Mouse (Mus musculus) limb, embryonic 13.5 days (tissue): Measurements from ENCODE around the gene BC030867. TPM values are rescaled to one million over a fixed set of nuclear protein-coding genes. Genes with fewer than 3 reads are reported as not detected.

Experiments
- ATAC-seq: fragments of 200-750 bp; cut with Nextera tagmentation; 2 replicates; pipeline ENCODE4 v1.8.0; 2017; ENCODE audit warnings: low read depth, moderate number of reproducible peaks, moderate TSS enrichment; ENCODE audit not compliant: low FRiP score
- H3K27ac ChIP-seq: fragments of 300-500 bp; sonication (generic); 2 replicates; pipeline ENCODE4 v1.5.1; 2015; ENCODE audit warnings: inconsistent platforms, mild to moderate bottlenecking, moderate library complexity
- H3K27me3 ChIP-seq: fragments of 300-500 bp; sonication (generic); 2 replicates; pipeline ENCODE4 v1.6.1; 2015; ENCODE audit warnings: mild to moderate bottlenecking, inconsistent platforms
- H3K36me3 ChIP-seq: fragments of 300-500 bp; sonication (generic); 2 replicates; pipeline ENCODE4 v1.6.1; 2015; ENCODE audit warnings: inconsistent platforms, mild to moderate bottlenecking, moderate library complexity
- H3K4me1 ChIP-seq: fragments of 300-500 bp; sonication (generic); 2 replicates; pipeline ENCODE4 v1.6.1; 2015; ENCODE audit warnings: inconsistent platforms
- H3K4me2 ChIP-seq: fragments of 300-500 bp; sonication (generic); replicated peaks from 2 replicates; pipeline ENCODE4 v1.6.1; 2015; ENCODE audit warnings: inconsistent platforms, mild to moderate bottlenecking, moderate library complexity
- H3K4me3 ChIP-seq: fragments of 300-500 bp; sonication (generic); 2 replicates; pipeline ENCODE4 v1.5.1; 2015; ENCODE audit warnings: moderate library complexity, mild to moderate bottlenecking, inconsistent platforms
- H3K9ac ChIP-seq: fragments of 300-500 bp; sonication (generic); 2 replicates; pipeline ENCODE4 v1.6.1; 2015; ENCODE audit warnings: mild to moderate bottlenecking, inconsistent platforms
- H3K9me3 ChIP-seq: fragments of 300-500 bp; sonication (generic); 2 replicates; pipeline ENCODE4 v1.6.1; 2016; ENCODE audit warnings: inconsistent platforms
- WGBS: fragments of 180-500 bp; shearing (Covaris S2); methylation state at CpG from one replicate; pipeline ENCODE4 v1.1.7; 2015; 5-methylcytosine and 5-hydroxymethylcytosine counted together
- polyA plus RNA-seq: library from polyadenylated mRNA; unstranded; fragments of >200 nt; fragmentation: Nextera tagmentation; extraction: Ambion mirVana; gene quantifications from 2 replicates; pipeline ENCODE4 v1.2.1, GENCODE M21; 2015

The BC030867 gene
- polyA plus RNA-seq, 1 experiment from 2014 or later, result 16.1 TPM

DNA sequence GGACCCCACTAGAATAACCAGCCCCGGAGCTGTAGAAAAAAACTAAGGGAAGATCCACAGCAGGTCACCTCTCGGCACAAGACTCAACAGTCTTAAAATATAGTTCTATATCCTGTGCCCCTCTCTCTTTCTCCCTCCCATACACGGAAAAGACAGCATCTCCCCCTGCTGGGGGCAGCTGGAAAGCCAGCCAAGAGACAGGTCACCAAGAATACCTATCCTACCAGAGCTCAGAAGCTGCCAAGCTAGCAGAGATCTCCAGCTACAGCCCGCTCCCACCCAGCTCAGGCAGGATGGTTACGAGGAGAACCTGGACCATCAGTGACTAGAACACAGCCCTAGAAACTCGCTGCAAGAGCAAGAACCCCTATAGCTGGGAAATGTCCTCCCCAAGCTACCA is 25.5 kb upstream of the BC030867 start:
- 25% methylated on average over 6 of the region's 6 CpGs for WGBS
- Histone ChIP-seq H3K36me3 (peaks cover 28% of the 10 kb centered on the region), H3K27me3 (peaks cover 1% of the 10 kb centered on the region; the same call in 1 of the 2 replicates), H3K4me1 (peaks cover 72% of the 10 kb centered on the region), H3K27ac (no peak overlapping the region), H3K4me3 (no peak overlapping the region), H3K4me2 (no peak overlapping the region), H3K9me3 (no peaks in the 10 kb centered on the region), H3K9ac (0 out of 2 replicates have a peak overlapping the region, but pooled peaks have one; percentile 4)
- no peak for ATAC-seq

DNA sequence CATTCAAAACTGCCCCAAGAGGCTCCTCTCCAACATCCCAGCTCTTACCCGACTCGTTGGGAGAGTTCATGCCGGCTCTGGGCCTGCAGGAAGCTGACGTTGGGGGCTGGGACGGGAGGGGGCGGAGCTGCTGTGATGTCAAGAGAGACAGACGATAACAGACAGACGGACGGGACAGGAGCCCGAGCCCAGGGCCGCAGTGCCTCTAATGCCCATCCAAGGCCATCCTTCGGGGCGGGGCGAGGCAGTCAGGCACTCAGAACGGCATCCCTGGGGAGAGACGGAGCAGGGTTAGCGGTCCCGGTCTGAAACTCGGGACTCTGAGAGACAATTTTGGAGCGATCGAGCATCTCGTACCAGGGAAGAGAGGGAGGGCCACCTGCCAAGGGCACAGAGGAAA is 24.0 kb upstream of the BC030867 start:
- peaks cover 10% of the 10 kb centered on the region; the same call in 1 of the 2 replicates for H3K27me3 ChIP-seq
- no peak overlapping the region for H3K27ac ChIP-seq
- 13% methylated on average over 22 of the region's 22 CpGs for whole genome bisulfite sequencing
- H3K9ac ChIP-seq, result 0 out of 2 replicates have a peak overlapping the region, but pooled peaks have one; percentile 37
- H3K4me2 ChIP-seq, result peak overlapping the region; percentile 55
- peaks cover 68% of the 10 kb centered on the region for H3K4me1 ChIP-seq
- no peaks in the 10 kb centered on the region for H3K9me3 ChIP-seq
- ATAC-seq, result no peak
- H3K4me3 ChIP-seq, result peak overlapping the region; percentile 14; the same call in 1 of the 2 replicates
- peaks cover 26% of the 10 kb centered on the region for H3K36me3 ChIP-seq

DNA sequence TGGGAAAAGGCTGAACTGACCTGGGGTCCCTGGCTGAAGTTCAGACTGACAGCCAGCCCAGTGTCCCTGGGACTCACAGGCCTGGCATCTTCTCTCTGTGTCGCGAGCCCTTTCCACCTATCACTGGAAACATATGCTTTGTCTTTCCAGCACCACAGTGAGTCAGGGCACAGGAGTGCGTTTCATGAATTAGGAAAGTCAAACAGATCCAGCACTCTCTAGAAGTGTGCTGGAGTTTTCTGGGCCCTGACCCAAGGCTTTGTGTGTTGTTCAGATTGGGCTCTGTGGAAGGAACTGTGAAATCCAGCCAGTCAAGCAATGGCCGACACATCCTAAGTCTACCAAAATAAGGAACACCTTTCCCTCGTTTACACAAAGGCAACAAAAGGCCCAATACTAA is 23.5 kb upstream of the BC030867 start:
- 0 out of 2 replicates have a peak overlapping the region, but pooled peaks have one; percentile 37 for H3K9ac ChIP-seq
- 67% methylated on average over 5 of the region's 5 CpGs for WGBS

DNA sequence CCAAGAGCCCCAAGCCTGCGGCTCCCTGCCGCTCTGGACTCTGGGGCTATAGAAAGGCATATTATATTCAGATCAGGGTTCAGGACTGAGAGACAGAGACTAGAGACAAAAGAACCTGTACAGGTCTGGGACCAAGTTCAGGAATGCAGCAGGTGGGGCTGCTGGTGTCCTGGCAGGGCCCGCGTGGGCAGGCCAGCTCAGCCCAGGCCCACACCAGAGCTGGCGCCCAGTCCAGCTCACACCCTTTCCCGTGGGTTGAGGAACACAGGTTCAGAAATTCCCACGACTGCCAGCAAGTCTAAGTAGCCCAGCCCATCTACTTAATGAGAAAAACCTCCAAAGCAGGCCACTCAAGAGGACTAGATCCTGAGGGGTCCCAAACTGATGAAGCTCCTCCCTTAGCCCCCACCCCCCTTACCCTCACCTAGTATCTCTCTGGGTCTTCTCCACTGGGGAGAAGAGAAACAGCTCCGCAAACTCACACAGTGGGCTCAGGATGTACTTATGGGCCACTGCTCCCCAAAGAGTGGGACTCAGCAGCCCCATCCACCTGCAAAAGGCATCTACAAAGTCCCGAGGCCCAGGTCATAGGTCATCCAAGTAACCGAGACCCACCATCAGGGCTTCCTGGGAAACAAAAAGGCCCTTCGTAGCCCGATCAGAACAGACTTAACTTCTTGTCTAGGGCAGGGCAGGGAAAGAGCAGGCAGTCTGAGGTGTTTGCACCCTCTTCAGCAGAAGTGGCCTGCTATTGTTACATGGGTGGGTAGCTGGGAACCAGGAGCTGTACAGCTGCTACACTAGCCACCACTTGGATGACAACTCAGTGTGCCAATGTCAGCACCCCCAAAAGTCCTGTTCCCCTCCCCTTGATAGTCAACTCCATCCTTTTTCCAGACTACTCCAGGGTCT is 22.4 kb upstream of the BC030867 start:
- H3K9me3 ChIP-seq, result no peaks in the 10 kb centered on the region
- H3K27me3 ChIP-seq, result peaks cover 10% of the 10 kb centered on the region; the same call in 1 of the 2 replicates
- no peak overlapping the region for H3K4me3 ChIP-seq
- no peak overlapping the region for H3K27ac ChIP-seq
- peaks cover 62% of the 10 kb centered on the region for H3K4me1 ChIP-seq
- 75% methylated on average over 12 of the region's 12 CpGs for WGBS
- no peak for ATAC-seq
- peaks cover 17% of the 10 kb centered on the region for H3K36me3 ChIP-seq
- H3K9ac ChIP-seq, result peak overlapping the region; percentile 51; the same call in 1 of the 2 replicates
- no peak overlapping the region for H3K4me2 ChIP-seq

More for the DNA sequence above, 23.5 kb upstream of the BC030867 start:
- Histone ChIP-seq H3K9me3 (no peaks in the 10 kb centered on the region), H3K4me3 (no peak overlapping the region), H3K4me2 (peak overlapping the region; percentile 55; the same call in 1 of the 2 replicates), H3K27me3 (peaks cover 10% of the 10 kb centered on the region; the same call in 1 of the 2 replicates), H3K36me3 (peaks cover 21% of the 10 kb centered on the region), H3K27ac (no peak overlapping the region), H3K4me1 (peaks cover 63% of the 10 kb centered on the region)
- ATAC-seq, result no peak

DNA sequence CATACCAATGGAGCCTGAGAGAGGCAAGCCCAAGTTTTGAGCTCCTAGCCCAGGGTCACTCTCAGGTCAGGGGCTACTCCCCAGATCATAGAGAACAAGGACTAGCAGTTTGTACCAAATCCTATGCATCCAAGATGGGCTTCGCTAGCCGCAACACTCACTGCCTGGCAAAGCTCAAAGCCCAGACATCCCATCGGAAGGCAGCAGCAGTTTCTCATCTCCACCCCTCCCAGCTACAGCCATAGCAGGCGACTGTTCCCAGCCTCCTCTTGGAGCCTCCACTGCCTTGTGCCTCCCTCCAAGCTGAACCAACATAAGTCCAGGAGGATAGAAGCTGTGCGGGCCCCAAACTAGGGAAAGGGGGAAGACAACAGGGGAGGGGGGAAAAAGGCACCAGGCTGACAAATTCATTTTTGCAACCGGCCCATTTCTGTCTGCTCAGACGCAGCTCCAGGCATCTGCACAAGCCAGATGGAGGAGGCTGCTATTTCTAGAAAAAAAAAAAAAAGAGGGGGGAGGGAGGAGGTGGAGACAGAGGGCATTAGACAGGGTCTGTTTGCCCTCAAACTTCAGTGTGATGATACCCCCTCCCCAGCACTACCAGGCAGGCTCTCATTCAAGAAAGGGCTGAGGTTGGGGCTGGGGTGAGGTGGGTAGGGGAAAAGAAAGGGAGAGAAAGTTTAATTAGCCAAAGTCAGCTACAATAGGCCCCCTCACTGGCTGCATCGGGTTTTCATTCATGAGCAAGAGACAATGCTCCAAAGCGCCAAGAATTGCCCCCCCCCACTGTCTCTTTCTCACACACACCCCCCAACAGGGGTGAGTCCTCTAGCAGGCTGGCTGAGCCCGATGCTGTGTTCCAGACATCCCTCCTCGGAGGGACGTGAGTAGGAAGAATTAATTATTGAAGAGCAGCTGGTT is 21.2 kb upstream of the BC030867 start:
- Histone ChIP-seq H3K36me3 (peaks cover 8% of the 10 kb centered on the region; the same call in 1 of the 2 replicates), H3K9me3 (no peaks in the 10 kb centered on the region), H3K4me3 (peak overlapping the region; percentile 77), H3K27me3 (peaks cover 10% of the 10 kb centered on the region; the same call in 1 of the 2 replicates), H3K9ac (peak overlapping the region; percentile 51), H3K4me2 (peak overlapping the region; percentile 87), H3K27ac (no peak overlapping the region; the same call in 1 of the 2 replicates), H3K4me1 (peaks cover 62% of the 10 kb centered on the region)
- WGBS, result 21% methylated on average over 12 of the region's 12 CpGs
- no peak for ATAC-seq

DNA sequence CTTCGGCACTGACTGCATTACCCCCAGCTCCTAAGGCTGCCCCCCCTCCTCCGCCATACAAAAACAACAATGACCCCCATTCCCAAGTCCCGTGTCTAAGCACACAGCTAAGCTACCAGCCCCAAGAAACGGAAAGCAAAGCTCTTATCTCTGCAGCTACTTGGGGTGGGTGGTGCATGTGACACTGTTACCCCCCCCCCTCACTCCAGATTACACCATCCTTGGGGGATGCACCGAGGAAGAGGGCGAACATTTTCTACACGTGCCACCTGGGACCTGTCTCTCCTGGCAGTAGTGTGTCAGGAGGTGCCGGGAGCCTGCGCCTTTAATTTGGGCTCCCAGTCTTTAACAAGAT is 20.5 kb upstream of the BC030867 start:
- H3K9ac ChIP-seq, result peak overlapping the region; percentile 51; the same call in 1 of the 2 replicates

DNA sequence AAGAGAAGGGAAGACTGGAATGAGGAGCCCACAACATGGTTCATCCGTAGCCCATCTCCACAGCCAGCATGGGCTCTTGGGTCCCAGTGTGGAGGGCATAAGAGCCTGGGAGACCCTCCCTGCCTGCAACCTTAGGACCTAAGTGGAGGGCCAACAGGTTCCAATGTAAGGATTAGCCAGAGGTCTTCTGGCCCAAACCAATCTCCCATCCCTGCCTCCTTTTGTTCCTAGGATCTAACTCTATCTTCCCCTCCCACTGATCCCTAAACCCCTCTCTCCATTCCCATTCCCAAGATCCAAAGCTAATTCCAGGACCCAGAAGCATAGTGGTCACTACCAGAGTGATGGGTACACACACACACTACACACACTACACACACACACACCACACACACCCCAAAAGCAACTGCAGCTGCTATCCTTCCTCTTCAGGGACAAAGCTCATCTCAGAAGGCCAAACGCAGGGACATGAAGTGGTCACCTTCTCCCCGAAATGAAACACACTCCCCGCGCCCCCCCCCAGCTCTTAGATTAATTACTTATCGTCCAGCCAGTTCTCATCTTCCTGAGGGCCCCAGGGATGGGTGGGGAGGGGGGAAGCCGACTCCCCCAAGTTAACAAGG is 19.9 kb upstream of the BC030867 start:
- Histone ChIP-seq H3K9me3 (no peaks in the 10 kb centered on the region), H3K4me3 (peak overlapping the region; percentile 77), H3K4me1 (peaks cover 52% of the 10 kb centered on the region), H3K4me2 (peak overlapping the region; percentile 87), H3K27ac (no peak overlapping the region), H3K36me3 (peaks cover 6% of the 10 kb centered on the region; the same call in 1 of the 2 replicates), H3K9ac (peak overlapping the region; percentile 91), H3K27me3 (peaks cover 10% of the 10 kb centered on the region; the same call in 1 of the 2 replicates)
- ATAC-seq, result no peak
- WGBS, result 22% methylated on average over 7 of the region's 7 CpGs

More for the DNA sequence above, 20.5 kb upstream of the BC030867 start:
- WGBS, result 45% methylated on average over 9 of the region's 9 CpGs
- H3K9me3 ChIP-seq, result no peaks in the 10 kb centered on the region
- no peak for ATAC-seq
- H3K27me3 ChIP-seq, result peaks cover 10% of the 10 kb centered on the region; the same call in 1 of the 2 replicates
- H3K36me3 ChIP-seq, result peaks cover 8% of the 10 kb centered on the region; the same call in 1 of the 2 replicates
- H3K27ac ChIP-seq, result no peak overlapping the region
- H3K4me1 ChIP-seq, result peaks cover 58% of the 10 kb centered on the region
- H3K4me3 ChIP-seq, result peak overlapping the region; percentile 77
- peak overlapping the region; percentile 87 for H3K4me2 ChIP-seq

DNA sequence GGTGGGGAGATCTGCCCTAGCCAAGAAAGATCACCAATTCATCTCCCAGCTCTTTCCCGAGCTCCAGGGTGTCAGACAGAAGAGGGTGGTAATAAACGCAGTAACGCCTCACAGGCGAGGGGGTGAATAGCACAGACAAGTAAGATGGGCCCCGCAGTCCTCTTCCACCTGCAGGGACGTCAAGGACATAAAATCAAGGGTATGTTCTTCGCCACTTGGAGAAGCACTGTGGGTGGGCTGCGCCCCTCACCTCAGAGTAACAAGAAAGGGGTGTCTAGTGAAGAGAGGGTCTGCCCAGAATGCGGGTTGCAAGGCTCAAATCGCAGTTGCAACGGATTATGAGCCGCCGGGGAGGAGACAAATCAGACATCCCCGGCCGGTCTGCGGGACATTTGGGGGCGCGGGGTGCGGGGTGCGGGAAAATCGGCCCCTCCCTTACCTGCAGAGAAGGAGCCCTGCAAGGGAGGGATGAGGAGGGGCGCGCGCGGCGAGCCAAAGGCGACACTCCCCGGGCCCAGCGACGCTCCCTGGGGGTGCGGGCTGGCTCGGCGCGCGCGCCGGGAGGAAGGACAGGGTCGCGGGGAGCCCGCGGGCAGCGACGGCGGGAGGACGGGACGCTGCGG is 19.2 kb upstream of the BC030867 start:
- H3K9ac ChIP-seq, result peak overlapping the region; percentile 91
- peak overlapping the region; percentile 73 for H3K27ac ChIP-seq
- WGBS, result under 1% methylated on average over 45 of the region's 47 CpGs
- H3K36me3 ChIP-seq, result no peaks in the 10 kb centered on the region
- H3K27me3 ChIP-seq, result peaks cover 10% of the 10 kb centered on the region; the same call in 1 of the 2 replicates
- ATAC-seq, result peak; percentile 43
- H3K4me1 ChIP-seq, result peaks cover 48% of the 10 kb centered on the region
- H3K4me3 ChIP-seq, result peak overlapping the region; percentile 77
- no peaks in the 10 kb centered on the region for H3K9me3 ChIP-seq
- peak overlapping the region; percentile 87 for H3K4me2 ChIP-seq

DNA sequence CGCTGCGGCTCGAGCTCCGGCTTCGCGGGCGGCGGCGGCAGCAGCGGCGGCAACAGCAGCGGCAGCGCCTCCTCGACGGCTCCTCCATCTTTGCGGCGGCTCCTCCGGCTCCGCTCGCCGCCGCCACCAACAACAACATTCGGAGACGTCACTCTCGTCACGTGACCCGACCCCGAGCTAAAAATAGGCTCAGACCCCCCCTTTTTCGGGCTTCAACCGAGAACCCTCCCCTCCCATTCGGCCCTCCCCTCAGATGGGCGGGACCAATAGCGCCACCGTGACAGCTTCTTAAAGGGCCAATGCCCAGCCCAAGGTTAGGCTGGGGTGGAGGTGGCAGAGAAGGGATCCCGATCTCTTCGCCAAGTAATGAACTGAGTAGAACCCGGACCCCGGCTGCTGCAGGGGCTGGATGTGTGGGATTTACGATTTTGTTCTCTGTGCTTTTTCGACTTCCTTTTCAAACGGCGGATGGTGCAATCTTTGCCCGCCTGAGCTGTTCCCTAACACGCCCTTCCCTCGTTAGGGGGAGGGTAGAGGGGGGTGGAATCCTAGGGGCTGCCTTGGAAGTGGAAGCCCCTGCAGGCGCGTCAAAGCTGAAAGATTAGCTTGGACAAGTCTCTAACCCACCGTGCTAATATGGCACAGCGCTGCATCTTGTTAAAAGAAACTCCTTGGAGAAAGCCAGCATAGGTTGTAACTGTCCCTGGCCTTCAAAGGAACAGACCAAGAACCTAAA is 18.5 kb upstream of the BC030867 start, which contains the start of gene Hdac5:
Hdac5 (minus strand) TSS at position 161 of the 736 bp plus-strand sequence.
- WGBS, result under 1% methylated on average over 48 of the region's 49 CpGs
- peak; percentile 91 for ATAC-seq
- Histone ChIP-seq H3K9me3 (no peaks in the 10 kb centered on the region), H3K4me3 (peak within 1 kb of the TSS; percentile 77), H3K27me3 (peaks cover 10% of the 10 kb centered on the region; the same call in 1 of the 2 replicates), H3K4me2 (peak within 1 kb of the TSS; percentile 87), H3K9ac (peak within 1 kb of the TSS; percentile 91), H3K36me3 (no peaks in the 10 kb centered on the region), H3K4me1 (peaks cover 40% of the 10 kb centered on the region), H3K27ac (peak within 1 kb of the TSS; percentile 73)

DNA sequence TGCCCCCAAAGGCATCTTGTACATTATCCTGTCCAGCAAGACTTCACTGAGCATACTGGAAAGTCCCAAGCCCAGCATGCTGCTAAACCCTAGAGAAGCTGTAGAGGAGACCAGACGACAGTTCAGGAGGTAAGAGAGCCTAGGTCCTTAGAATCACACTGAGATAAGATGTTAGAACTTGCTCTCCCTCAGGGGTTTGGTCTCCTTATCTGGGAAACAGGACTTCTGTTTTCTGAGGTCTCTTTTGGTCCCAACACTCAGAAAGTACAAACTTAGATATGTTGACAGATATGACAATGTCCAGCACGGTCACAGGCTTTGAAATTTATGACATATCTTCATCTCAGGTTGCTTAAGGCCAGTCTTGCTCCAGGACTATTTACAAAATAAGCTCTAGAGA is 12.7 kb upstream of the BC030867 start:
- ATAC-seq, result no peak
- Histone ChIP-seq H3K4me2 (no peak overlapping the region), H3K4me3 (no peak overlapping the region), H3K36me3 (no peaks in the 10 kb centered on the region), H3K27me3 (no peaks in the 10 kb centered on the region), H3K9ac (no peak overlapping the region), H3K9me3 (no peaks in the 10 kb centered on the region), H3K27ac (no peak overlapping the region), H3K4me1 (no peaks in the 10 kb centered on the region)
- WGBS, result 59% methylated on average over 2 of the region's 2 CpGs
